Mouse (Mus musculus) liver, embryonic 13.5 days (tissue): Measurements from ENCODE around the gene Tmem40. TPM values are rescaled to one million over a fixed set of nuclear protein-coding genes. Genes with fewer than 3 reads are reported as not detected.

Experiments
- ATAC-seq: fragments of 200-750 bp; cut with Nextera tagmentation; 2 replicates; pipeline ENCODE4 v1.8.0; 2017; ENCODE audit warnings: low read depth, mild to moderate bottlenecking, moderate number of reproducible peaks, moderate library complexity
- DNase-seq: peaks from one replicate; pipeline ENCODE4 v3.0.0; 2022
- H3K27ac ChIP-seq: fragments of 300-500 bp; sonication (generic); 2 replicates; pipeline ENCODE4 v1.5.1; 2015; ENCODE audit warnings: moderate library complexity, mild to moderate bottlenecking, inconsistent platforms
- H3K27me3 ChIP-seq: fragments of 300-500 bp; sonication (generic); 2 replicates; pipeline ENCODE4 v1.6.1; 2015; ENCODE audit warnings: mild to moderate bottlenecking, inconsistent platforms
- H3K36me3 ChIP-seq: fragments of 300-500 bp; sonication (generic); 2 replicates; pipeline ENCODE4 v1.6.1; 2015; ENCODE audit warnings: mild to moderate bottlenecking, inconsistent platforms
- H3K4me1 ChIP-seq: fragments of 300-500 bp; sonication (generic); replicated peaks from 2 replicates; pipeline ENCODE4 v1.6.1; 2015; ENCODE audit warnings: inconsistent platforms
- H3K4me2 ChIP-seq: fragments of 300-500 bp; sonication (generic); 2 replicates; pipeline ENCODE4 v1.6.1; 2015; ENCODE audit warnings: inconsistent platforms, mild to moderate bottlenecking, moderate library complexity
- H3K4me3 ChIP-seq: fragments of 300-500 bp; sonication (generic); replicated peaks from 2 replicates; pipeline ENCODE4 v1.5.1; 2015; ENCODE audit warnings: mild to moderate bottlenecking, inconsistent platforms
- H3K9ac ChIP-seq: fragments of 300-500 bp; sonication (generic); 2 replicates; pipeline ENCODE4 v1.6.1; 2015; ENCODE audit warnings: mild to moderate bottlenecking, inconsistent platforms
- H3K9me3 ChIP-seq: fragments of 300-500 bp; sonication (generic); replicated peaks from 2 replicates; pipeline ENCODE4 v1.6.1; 2016; ENCODE audit warnings: inconsistent platforms
- WGBS: fragments of 180-500 bp; shearing (Covaris S2); methylation state at CpG from one replicate; pipeline ENCODE4 v1.1.7; 2015; ENCODE audit not compliant: insufficient replicate concordance; 5-methylcytosine and 5-hydroxymethylcytosine counted together
- polyA plus RNA-seq: library from polyadenylated mRNA; unstranded; fragments of >200 nt; fragmentation: Nextera tagmentation; extraction: Ambion mirVana; gene quantifications from 2 replicates; pipeline ENCODE4 v1.2.1, GENCODE M21; 2015

The Tmem40 gene
- polyA plus RNA-seq, 1 experiment from 2014 or later, result 29.9 TPM

DNA sequence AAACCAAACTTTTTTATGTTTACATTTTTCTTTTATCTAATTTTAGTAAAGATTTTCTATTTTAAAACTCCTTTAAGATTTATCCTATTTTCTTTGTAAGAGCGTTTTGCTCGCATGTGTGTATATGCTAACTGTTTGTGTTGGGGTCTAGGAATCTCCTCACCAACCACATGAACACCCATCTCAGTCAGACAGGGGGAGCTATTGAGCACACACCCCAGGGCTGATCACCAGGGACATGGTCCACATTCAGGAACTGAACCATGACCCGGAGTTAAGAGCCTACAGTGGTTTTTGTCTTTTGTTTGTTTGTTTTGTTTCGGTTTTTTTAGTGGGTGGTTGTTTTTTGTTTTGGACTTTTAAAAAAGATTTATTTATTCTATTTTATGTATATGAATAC lies 63.5 kb downstream of the Tmem40 start:
- no peaks in the 10 kb centered on the region for H3K9me3 ChIP-seq
- no peak overlapping the region for H3K4me2 ChIP-seq
- H3K27ac ChIP-seq, result no peak overlapping the region
- no peak for ATAC-seq
- no peak overlapping the region for H3K4me3 ChIP-seq
- H3K4me1 ChIP-seq, result peaks cover 4% of the 10 kb centered on the region; the same call in 1 of the 2 replicates
- DNase-seq, result no peak
- H3K36me3 ChIP-seq, result no peaks in the 10 kb centered on the region
- WGBS, result 59% methylated on average over 4 of the region's 4 CpGs
- H3K9ac ChIP-seq, result no peak overlapping the region
- H3K27me3 ChIP-seq, result no peaks in the 10 kb centered on the region

DNA sequence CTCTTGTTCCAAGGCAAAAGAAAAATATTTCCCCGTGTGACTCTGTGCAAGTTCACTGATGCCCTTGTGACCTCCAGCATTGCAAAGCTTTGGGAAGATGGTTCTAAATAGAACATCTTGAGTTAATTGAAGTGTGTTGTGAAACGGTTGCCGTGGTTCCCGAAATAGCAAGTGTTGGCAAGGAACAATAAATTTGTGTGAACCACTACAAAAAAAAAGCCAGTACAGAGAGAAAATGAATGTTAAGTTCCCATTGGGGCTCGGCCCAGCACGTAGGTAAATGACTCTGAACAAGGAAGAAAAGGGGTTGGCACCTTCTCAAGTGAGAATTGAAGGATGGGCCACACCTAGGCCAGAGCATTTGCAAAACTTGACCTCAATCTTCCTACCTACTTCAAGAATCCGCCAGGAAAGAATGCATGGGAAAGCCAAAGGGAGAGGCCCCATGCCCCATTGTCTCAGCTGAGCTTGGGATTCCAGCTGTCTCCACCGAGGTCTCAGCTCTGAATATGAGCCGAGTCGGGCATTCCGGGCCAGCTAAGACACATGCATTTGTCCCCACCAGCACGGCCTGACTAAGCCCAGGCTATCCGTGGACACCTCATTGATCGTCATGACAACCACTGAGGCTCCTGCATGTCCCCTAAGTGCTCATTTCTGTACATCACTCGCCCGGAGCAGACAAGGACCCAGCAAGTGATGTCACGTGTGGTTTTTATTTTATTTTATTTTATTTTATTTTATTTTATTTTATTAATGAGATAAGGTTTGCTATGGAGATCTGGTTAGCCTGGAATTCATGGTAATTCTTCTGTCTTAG lies 64.3 kb downstream of the Tmem40 start:
- H3K9ac ChIP-seq, result no peak overlapping the region
- WGBS, result 75% methylated on average over 17 of the region's 17 CpGs
- no peaks in the 10 kb centered on the region for H3K9me3 ChIP-seq
- no peak for ATAC-seq
- H3K4me2 ChIP-seq, result no peak overlapping the region
- H3K4me1 ChIP-seq, result peaks cover 4% of the 10 kb centered on the region; the same call in 1 of the 2 replicates
- H3K27me3 ChIP-seq, result no peaks in the 10 kb centered on the region
- no peaks in the 10 kb centered on the region for H3K36me3 ChIP-seq
- H3K4me3 ChIP-seq, result no peak overlapping the region
- no peak overlapping the region for H3K27ac ChIP-seq
- no peak for DNase-seq

DNA sequence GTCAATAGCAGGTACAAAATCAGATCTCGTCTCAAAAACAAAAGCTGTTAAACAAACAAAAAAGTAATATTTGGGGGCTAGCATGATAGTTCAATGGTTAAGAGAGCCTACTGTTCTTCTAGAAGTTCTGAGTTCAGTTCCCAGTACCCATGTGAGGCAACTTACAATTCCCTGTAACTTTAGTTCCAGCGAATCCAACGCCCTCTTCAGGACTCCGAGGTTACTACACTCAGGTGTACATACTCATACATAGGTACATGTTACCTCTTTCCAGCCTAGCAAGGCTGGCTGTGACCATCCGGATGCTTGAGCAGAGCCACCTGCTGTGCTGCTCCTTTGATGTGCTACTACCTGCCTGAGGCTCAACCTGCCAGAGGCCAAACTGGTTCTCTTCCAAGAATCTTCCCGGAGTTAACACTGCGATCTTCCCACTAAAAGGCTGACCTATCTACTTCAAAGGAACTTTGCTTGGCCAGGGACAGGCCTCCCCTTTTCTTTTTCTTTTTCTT lies 65.4 kb downstream of the Tmem40 start:
- H3K4me3 ChIP-seq, result no peak overlapping the region
- no peaks in the 10 kb centered on the region for H3K27me3 ChIP-seq
- H3K4me2 ChIP-seq, result no peak overlapping the region
- no peak overlapping the region for H3K27ac ChIP-seq
- ATAC-seq (no peak), DNase-seq (no peak)
- WGBS, result 77% methylated on average over 7 of the region's 7 CpGs
- H3K36me3 ChIP-seq, result no peaks in the 10 kb centered on the region
- no peaks in the 10 kb centered on the region for H3K9me3 ChIP-seq
- H3K4me1 ChIP-seq, result peaks cover 4% of the 10 kb centered on the region; the same call in 1 of the 2 replicates
- no peak overlapping the region for H3K9ac ChIP-seq

DNA sequence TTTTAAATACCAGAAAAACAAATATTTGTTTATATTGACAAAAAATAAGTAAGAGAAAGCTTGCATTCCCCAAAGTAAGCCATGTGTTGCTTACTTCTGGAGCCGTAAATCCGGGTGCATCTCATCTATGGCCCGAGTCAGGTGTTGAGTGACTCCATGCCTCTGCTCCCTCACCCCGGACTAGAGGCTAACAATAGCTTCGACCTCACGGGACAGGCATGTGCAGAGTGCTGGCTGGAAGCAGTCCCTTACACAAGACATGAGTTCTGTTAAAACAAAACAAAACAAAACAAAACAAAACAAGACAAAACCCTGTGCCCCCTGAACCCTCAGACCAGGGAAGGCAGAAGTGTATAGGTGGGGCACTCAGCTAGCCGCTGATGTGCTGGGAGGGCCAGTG lies 67.1 kb downstream of the Tmem40 start:
- H3K9me3 ChIP-seq, result no peaks in the 10 kb centered on the region
- H3K4me2 ChIP-seq, result no peak overlapping the region
- ATAC-seq (no peak), DNase-seq (no peak)
- H3K9ac ChIP-seq, result no peak overlapping the region
- H3K27ac ChIP-seq, result no peak overlapping the region
- WGBS, result 61% methylated on average over 7 of the region's 7 CpGs
- H3K4me3 ChIP-seq, result no peak overlapping the region
- no peaks in the 10 kb centered on the region for H3K36me3 ChIP-seq
- peaks cover 7% of the 10 kb centered on the region; the same call in 1 of the 2 replicates for H3K4me1 ChIP-seq
- H3K27me3 ChIP-seq, result no peaks in the 10 kb centered on the region

DNA sequence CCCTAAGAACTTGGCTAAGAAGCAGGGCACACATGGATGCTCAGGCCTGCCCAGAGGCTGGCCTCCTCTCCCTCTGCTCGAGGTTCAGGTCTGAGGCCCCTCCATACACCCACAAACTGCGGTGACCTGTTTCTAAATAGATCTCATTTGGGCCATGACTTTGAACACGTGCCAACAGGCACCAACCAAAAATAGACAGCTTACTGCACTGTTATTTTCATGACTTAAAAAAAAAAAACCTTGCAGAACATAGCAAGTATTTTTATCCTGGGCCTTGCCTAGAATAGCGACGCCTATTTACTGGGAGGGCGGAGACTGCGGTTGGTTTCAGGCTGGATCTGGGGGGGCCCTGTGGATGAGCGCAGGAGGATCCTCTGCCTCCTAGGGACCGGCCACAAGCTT lies 67.8 kb downstream of the Tmem40 start:
- H3K9me3 ChIP-seq, result no peaks in the 10 kb centered on the region
- no peaks in the 10 kb centered on the region for H3K36me3 ChIP-seq
- H3K4me2 ChIP-seq, result no peak overlapping the region
- no peak overlapping the region for H3K4me3 ChIP-seq
- ATAC-seq (no peak), DNase-seq (no peak)
- H3K4me1 ChIP-seq, result peaks cover 9% of the 10 kb centered on the region; the same call in 1 of the 2 replicates
- no peak overlapping the region for H3K27ac ChIP-seq
- H3K9ac ChIP-seq, result no peak overlapping the region
- H3K27me3 ChIP-seq, result no peaks in the 10 kb centered on the region
- WGBS, result 48% methylated on average over 9 of the region's 9 CpGs

DNA sequence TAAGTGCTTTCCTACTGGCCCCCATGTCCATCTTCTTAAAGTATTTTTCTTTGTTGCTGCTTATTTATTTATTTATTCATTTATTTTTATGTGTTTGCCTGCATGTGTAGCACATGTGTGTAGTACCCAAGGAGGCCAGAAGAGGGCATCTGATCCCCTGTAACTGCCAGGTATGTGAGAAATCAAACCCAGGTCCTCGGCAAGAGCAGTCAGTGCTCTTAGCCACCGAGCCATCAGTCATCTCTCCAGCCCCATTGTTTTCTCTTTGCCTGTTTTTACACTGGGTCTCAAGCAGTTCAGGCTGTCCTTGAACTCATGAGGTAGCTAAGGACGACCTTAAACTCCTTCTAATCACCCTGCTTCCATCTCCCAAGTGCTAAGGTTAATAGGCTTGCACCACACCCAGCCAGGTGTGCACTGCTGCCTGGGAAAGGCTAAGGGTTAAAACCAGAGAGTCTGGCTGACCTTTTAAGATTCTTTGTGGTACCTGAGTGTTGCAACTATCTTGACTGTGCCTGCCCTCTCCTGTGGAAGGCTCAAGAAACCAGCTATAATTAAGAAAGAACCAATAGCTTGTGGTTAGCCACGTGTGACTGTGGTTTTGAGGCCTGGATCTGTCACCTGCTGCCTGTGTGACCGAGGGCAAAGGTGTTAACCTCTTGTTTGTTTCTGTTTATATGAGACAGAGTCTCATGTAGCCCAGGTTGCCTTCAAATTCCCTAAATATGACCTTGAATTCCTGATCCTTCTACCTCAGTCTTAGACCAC lies 69.1 kb downstream of the Tmem40 start:
- no peak for DNase-seq
- no peaks in the 10 kb centered on the region for H3K27me3 ChIP-seq
- H3K4me3 ChIP-seq, result no peak overlapping the region
- H3K9me3 ChIP-seq, result no peaks in the 10 kb centered on the region
- H3K9ac ChIP-seq, result no peak overlapping the region
- WGBS, result 43% methylated on average over 5 of the region's 5 CpGs
- no peak overlapping the region for H3K27ac ChIP-seq
- ATAC-seq, result no peak
- peaks cover 14% of the 10 kb centered on the region; the same call in 1 of the 2 replicates for H3K4me1 ChIP-seq
- H3K4me2 ChIP-seq, result no peak overlapping the region
- no peaks in the 10 kb centered on the region for H3K36me3 ChIP-seq

DNA sequence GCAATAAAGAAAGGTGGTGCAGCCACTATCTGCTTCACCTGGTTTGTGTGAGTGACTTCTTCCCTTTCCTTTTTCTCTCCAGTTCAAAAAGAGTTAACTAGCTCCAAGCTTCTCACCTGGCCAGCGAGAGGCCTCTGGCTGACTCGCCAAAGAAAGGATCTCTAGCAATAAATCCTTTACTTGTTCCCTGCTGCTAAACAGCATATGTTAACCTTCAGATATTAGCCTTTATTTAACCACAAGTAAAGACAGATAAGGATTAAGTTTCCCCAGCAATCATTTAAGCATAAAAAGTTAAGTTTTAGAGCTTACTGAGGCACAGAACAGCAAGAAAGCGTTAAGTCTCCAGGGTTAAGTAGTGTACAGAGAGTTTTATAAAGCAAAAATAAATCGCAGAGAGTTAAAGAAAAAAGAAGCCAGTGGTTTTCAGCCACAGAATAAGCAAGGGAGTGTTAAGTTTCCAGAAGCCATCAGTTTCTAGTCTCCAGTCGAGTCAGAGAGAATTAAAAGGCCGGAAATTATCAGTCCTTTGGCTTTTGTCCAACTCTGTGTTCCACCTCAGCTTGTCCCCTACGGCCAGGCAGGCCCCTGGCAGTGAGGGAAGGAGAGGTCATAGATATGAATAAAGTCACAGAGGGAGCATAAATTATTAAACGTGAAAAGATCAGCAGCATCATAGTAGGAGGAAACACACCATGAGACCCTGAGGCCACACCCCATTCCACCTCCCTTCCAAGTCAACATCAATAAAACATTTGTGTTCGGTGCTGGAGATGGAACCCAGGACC lies 69.9 kb downstream of the Tmem40 start:
- no peak for DNase-seq
- Histone ChIP-seq H3K4me3 (no peak overlapping the region), H3K27ac (no peak overlapping the region), H3K27me3 (no peaks in the 10 kb centered on the region), H3K9ac (no peak overlapping the region), H3K36me3 (no peaks in the 10 kb centered on the region), H3K4me1 (peaks cover 14% of the 10 kb centered on the region; the same call in 1 of the 2 replicates), H3K4me2 (no peak overlapping the region), H3K9me3 (no peaks in the 10 kb centered on the region)
- WGBS, result 60% methylated on average over 9 of the region's 9 CpGs
- ATAC-seq, result no peak

DNA sequence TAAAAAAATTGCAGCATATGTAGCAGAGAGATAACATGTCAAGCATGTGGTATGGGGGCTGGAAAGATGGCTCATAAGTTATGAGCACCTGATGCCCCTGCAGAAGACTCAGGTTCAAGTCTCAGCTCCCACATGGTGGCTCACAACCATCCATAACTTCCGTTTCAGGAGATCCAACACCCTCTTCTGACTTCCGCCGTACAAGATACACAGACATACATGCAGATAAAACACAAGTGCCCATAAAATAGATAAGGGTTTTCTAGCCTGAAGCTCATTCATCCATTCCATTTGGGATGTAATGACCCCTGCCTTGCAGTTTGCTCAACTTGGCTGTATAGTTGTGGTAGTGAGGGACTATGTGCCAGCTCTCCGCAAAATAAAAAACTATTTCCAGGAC lies 72.1 kb downstream of the Tmem40 start:
- H3K27me3 ChIP-seq, result no peaks in the 10 kb centered on the region
- no peak overlapping the region for H3K4me2 ChIP-seq
- H3K9ac ChIP-seq, result no peak overlapping the region
- peaks cover 17% of the 10 kb centered on the region for H3K4me1 ChIP-seq
- H3K27ac ChIP-seq, result no peak overlapping the region
- H3K36me3 ChIP-seq, result no peaks in the 10 kb centered on the region
- H3K4me3 ChIP-seq, result no peak overlapping the region
- DNase-seq, result no peak
- H3K9me3 ChIP-seq, result no peaks in the 10 kb centered on the region
- 60% methylated on average over 4 of the region's 4 CpGs for WGBS
- ATAC-seq, result no peak

DNA sequence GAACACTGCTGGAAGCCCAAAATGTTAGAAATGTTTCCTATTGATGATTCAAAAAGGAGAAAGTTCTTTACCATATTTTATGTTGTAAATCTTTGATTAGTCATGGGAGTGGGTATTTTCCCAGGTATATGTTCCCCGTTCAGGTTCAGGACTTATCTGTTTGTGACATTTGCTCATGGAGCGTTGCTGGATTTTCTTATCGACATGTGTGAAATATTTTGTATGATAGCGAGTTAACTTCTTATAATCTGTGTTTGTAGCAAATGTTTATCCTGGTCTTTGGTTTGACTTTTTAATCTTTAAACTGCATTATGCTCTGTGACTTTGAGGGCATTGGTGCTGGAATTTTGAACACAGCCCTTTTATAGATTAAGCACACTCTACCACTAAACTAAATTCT lies 73.6 kb downstream of the Tmem40 start:
- Histone ChIP-seq H3K36me3 (no peaks in the 10 kb centered on the region), H3K4me2 (no peak overlapping the region), H3K27ac (no peak overlapping the region), H3K27me3 (no peaks in the 10 kb centered on the region), H3K9ac (no peak overlapping the region), H3K9me3 (no peaks in the 10 kb centered on the region), H3K4me1 (peaks cover 24% of the 10 kb centered on the region), H3K4me3 (no peak overlapping the region)
- 36% methylated on average over 4 of the region's 4 CpGs for WGBS
- ATAC-seq (no peak), DNase-seq (no peak)

DNA sequence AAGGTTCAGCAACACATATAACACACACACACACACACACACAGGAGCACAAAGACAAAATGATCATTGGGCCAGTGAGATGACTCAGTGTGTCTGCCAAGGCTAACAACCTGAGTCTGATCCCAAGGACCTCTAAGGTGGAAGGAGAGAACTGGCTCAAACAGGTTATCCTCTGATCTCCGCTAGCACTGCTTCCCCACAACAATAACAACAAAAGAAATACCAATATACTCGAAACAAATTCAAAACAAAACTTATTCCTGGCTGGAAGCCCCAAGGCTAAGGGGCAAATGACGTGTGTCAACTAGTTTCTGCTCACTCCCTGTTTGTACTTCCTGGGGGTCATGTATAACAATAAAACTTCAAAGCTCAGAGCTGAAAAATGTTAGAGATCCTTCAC lies 74.5 kb downstream of the Tmem40 start:
- Histone ChIP-seq H3K4me1 (peaks cover 24% of the 10 kb centered on the region), H3K4me2 (no peak overlapping the region), H3K9ac (no peak overlapping the region), H3K27me3 (no peaks in the 10 kb centered on the region), H3K4me3 (no peak overlapping the region), H3K27ac (no peak overlapping the region), H3K9me3 (no peaks in the 10 kb centered on the region), H3K36me3 (no peaks in the 10 kb centered on the region)
- ATAC-seq (no peak), DNase-seq (no peak)
- WGBS, result 51% methylated on average over 3 of the region's 3 CpGs
